Mouse (Mus musculus) NIH3T3 (cell line): ENCODE results near the gene Raet1e.
A peak's percentile ranks its signal among the peaks of the same experiment; 100 is the strongest.
"Not testable (repeated sequence)": the region's sequence is repeated elsewhere in the genome, so short reads cannot be mapped to it uniquely, and the experiment has no call there.

Experiments used
- DNase-seq: peaks from one replicate; pipeline ENCODE4 v3.0.0-alpha.2; 2012; ENCODE audit warnings: low read depth

Raet1e gene

DNA sequence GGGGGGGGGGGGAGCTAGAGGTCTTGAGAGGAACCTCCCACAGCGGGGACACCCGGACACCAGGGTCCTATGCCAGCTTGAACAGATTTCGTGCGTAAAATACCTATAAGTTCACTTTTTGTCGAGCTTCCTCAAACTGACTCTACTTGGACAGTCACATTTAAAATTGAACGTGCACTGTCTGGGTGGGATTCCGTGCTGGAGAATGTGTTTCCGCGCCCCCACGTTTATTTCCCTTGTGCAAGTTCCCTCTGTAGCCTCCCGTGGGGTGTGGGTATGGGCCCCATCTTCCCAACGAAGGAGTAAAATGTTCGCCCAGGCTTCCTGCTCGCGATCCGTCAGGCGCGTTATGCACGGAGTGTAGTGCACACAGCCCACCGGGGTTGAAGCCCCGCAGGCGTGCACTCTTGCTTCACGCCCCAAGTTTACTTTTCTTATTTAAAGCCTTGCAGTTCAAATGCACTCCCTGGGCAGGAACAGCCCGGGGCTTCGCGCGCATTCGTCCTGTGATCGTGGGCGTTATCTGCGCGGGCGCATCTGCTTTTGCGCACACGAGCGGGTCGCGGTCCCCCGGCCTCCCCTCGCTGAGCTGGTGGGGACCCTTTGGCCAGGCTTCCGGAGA lies 115.4 kb downstream of the Raet1e start:
- no peak for DNase-seq

DNA sequence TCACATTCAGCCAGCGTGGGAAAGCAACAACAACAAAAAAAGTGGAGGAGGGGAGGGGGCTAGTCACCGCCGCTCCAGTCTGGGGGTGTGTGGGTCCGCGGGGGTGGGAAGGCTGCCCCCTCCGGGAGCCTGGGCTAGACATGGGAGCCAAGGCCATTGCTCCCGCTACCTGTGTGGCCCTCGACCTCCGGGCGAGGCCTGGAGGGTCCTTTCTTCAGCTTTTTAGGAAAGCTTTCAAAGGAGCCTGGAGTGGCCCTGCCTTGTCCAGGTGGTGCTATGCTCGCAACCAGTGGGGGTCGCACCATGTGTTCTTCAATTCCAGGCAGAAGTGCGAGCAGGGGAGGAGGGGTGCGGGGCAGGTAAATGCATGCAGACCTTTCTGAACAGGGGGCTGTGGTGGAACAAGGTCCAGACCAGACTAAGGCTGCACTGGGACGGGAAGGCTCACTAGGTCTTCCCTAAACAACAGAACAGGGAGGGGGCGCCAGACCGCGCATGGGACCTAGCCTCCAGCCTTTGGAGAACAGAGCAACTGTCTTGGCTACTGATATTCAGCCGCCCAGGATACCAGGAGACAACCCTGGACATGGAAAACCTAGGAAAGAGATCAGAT lies 116.2 kb downstream of the Raet1e start:
- no peak for DNase-seq

DNA sequence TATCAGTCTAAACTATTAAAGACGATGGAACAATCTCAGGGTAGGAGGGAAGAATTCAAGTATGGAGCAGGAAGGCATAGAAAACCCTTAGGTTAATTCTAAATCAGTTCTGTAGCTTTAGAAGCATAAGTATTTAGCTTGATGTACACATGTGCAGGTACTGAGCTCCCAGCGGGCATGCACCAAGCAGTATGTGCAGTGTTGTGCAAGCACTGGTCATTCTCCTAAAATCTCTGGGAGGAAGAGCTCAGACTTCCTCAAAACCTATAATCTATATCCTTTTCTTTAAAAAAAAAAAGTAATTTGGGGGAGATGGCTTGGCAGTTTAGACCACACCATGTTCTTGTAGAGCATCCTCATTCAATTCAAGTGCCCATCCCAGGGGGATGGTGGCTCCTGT lies 120.1 kb downstream of the Raet1e start:
- DNase-seq = not testable (repeated sequence)

DNA sequence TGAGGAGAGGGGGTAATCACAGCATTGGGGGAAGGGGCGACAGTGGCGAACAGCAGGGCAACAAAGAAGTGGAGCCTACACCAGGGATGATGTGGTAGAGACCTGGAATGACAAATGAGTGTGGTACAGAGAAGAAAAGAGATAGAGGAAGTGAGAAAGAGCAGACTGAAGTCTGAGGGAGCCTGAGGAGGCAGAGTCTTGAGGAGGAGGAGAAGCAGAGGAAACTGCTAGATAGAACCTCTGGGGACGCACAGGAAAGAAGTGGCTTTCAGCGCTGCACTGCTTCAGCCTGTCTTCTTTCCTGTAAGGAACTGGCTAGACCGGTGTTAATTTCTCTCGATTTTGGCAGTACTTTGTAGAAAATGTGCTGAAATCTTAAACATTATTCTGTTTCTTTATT lies 124.4 kb downstream of the Raet1e start:
- peak; percentile 18 for DNase-seq

DNA sequence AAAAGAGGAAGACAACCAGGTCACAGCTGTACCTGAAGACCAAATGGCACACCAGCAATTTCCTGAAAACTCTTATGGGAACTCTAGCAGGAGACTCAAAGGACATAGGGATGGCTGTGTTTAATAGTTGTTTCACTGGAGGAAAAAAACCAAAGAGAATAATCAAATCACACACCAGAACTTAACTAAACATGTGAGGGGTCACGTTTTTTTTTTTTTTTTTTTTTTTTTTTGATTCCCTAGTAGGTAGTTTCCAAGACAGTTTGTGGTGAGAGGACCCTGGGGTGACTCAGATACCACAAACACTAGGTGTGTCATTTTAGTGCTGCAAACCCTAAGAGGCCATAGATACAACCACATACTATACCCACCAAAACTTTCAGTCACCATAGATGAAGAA lies 137.3 kb downstream of the Raet1e start:
- DNase-seq = no peak

DNA sequence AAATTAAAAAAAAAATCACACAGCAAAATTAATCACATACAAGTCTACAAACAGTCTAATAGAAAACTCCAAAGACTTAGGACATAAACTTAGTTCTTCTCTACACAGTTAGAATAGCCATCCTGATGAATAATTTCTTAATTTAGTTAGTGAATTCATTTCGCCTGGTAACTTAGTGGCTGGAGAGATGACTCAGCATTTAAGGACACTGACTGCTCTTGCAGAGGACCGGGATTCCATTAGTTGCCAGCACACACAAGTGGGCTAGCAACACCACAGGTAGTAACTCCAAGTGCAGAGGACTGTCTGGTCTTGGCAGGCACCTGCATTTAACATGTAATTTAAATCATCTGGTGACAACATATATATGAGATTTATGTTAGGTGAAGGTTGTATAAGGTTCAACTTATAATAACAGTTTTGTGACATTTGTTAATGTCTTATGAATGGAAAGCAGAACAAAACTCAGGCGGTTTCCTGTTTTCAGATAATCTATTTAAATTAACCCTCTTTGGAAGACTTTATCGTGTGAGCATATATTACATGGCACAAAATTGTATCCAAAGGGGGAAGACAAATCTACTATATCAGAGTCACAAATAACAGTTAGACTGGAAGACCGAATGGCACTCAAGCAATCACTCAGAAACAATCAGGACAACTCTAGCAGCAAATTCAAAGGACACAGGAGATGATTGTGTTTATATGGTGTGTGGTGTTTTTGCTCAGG lies 138.8 kb downstream of the Raet1e start:
- no peak for DNase-seq

DNA sequence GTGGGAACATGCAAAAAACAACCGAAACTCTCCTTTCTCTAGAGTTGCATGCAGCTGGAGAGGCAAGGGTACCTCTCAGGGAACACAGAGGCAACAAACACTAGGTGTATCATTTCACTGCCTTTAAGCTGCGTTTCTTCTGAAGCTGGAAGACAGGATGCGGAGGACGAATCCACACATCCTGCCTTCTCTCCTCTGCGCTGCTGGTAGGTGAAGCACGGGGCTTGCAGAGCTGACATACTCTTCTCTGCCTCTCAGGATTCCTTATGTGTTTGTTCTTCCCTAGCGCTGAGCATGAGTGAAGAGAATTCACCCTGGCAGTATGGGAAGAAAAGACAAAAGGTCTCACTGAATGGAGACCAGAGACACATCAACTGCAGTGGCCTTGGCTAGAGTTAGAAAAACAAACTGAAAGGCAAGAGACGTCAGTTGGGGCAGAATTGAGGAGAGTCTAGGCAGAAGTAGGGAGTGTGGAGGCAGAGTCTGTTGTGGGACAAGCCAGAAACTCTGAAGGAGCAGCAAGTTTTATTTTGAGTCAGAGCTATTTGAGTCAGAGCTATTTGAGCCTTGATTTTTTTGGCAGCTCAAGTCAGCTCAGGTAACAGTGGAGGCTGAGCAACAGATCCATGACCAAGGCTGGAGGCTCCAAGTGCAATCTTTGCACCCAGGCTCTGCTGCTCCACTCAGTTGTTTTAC lies 139.5 kb downstream of the Raet1e start:
- DNase-seq = no peak

DNA sequence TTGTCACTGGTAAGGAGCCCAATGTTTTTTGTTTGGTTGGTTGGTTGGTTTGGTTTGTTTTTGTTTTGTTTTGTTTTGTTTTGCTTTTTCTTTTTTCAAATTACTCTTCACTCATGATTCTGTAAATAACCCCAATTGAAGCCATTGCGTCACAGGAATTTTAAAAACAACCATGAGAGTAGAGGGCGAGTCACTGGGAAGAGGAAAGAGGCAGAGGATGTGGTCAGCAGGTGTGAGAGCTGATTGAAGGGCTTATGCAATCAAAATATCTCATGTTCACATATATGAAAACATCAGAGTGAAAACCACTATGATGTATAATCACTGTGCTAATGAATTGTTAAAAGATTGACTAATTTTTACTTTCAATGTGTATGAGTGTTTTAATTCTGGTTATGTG lies 141.0 kb downstream of the Raet1e start:
- DNase-seq = no peak

DNA sequence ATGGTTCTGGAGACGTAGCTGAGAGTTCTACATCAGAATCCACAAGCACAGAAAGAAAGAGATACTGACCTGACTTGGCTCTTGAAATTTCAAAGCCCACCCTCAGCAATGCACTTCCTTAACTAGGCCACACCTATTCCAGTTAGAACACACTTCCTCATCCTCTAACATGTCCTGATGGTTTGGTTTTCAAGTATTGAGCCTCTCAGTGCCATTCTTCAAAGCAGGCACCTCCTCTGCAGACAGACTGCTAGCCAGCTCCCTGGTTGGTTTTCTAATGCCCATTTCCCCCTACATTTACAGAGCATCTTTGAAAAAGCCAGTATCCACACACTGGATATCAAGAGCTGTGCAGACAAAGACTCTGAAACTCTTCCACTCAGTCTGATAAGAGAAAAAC lies 143.3 kb downstream of the Raet1e start:
- DNase-seq = no peak

DNA sequence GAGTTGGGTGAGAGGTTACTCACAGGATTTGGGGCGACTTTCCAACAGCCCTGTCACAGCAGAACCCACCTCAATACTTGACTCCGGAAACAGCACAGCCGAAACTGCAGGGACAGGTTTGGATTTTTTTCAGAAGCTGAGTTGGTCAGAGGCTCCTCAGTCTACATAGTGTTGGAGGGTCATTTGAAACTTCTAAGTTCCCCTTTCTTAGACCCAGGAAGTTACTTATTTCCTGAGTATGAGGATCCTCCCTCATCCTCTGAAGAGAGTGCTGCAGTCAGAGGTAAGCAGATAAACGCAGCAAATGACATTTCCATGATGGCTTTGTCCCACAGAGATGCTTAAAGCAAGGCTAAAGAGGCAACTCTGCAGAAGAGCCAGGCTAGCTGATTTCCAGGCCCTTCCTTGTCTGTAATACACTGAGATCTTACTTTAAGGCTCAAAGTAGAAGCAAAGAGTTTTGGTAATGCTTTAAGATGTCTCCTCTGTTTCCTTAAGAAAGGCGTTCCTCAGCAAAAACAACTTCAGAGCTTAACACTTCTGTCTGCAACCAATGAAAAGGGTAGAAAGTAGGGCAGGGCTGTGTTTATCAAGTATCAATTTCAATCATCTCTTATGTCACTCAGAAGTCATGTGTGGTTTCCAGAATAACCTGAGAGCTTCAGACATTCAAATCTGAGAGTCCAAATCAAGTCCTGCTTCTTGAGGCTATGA lies 144.1 kb downstream of the Raet1e start:
- DNase-seq = no peak

DNA sequence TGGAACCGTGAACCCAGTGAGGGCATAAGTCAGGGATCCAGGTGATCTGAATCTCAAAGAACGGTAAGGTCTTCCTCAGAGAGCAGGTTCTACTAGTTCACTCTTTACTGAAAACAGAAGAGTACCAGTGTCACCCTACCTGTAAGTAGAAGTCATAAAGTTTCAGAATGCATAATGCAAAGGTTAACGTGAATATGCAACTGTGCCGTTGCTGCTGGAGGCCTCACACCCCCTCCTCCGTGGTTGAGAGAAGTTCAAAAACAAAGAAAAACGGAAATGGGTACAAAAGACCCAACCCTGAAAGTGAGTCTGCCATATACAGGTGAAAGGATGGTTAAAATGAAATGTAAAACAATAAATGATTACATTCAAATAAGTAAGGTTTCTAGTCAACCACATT lies 145.4 kb downstream of the Raet1e start:
- DNase-seq = no peak

DNA sequence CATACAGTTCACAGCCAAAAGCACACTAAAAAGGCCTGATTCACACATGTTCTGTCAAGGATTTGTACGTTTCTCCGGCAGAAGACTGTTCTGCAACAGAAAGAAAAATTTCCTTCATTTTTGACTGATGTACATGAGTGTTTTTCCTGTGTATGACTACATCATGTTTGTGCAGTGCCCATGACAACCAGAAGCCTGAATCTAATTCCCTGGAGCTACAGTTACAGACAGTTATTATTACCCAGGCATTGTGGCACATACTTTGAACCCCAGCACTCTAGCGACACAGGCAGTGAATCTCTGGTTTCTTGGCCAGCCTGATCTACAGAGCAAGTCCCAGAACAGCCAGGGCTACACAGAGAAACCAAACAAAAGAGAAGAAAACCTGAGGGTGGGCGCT lies 147.4 kb downstream of the Raet1e start:
- peak; percentile 64 for DNase-seq

DNA sequence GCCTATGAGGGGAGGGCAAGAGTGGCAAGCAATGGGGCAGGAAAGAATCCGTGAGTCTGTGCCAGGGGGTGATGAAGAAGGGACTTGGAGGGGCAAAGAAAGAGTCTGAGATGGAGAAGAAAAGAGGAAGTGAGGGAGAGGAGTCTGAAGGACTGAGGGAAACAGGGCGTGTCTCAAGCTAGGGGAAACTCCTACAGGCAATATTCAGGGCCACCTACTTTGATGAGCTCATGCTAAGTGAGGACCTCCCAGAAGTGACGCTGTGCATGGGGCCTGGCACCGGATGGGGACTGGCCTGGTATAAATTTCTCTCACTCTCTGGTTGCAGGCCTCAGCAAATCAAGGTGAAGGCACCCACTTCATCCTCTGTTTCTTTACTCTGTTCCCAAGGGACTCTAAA lies 148.1 kb downstream of the Raet1e start:
- peak; percentile 94 for DNase-seq

DNA sequence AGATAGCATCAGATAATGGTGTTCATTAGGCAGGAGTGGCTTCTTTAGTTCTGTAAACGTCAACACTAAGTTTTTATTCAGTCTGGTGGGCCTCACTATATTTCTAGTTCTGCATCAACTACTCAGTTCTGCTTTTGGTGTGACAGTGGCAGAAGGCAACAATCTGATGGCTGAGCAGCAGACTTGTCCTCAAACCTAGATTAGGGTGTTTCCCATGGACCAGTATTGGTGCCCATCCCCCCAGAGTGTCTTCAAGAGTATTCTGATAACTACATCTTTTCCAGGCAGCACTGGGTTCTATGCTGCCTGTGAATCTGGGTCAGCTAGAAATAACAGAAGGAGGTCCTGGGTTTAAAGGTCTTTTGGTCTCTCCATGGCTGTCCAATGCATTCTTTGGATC lies 149.9 kb downstream of the Raet1e start:
- no peak for DNase-seq

DNA sequence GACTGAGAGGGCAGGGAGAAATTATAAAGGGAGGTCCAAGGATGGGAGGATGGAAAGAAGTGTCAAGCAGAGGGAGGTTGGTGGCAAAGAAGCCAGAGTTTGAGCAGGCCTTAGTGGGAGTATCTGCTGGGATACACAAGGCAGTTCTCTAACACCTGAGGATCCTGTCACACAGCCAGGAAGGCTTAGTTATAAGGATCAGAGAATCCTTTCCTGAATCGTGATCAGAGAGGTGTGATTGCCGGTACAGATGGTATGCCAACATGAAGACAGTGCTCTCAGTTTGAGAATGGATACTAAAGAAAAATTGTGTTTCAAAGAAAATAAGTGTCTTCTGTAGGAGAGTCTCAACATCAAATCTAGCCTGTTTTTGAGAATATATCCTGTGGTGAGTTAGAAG lies 164.5 kb downstream of the Raet1e start:
- no peak for DNase-seq

DNA sequence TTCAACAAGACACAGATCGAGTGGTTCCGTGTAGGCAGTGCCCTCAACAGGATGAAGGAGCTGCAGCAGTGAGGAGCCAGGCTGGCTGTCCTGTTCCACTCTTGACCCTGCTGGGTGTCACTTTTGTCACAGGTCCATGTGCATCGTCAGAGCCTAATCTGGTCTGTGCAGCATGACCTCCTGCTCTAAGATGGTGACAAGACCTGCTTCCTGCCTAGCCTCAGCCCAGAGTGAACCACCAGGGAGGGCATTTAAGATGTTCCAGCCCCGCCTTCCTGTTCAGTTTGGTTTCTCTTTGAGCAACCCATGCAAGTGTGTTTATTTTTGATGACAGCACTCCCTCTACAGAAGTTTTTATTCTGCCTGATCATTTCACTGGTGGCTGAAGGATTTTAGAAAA lies 187.4 kb downstream of the Raet1e start:
- DNase-seq = not testable (repeated sequence)

DNA sequence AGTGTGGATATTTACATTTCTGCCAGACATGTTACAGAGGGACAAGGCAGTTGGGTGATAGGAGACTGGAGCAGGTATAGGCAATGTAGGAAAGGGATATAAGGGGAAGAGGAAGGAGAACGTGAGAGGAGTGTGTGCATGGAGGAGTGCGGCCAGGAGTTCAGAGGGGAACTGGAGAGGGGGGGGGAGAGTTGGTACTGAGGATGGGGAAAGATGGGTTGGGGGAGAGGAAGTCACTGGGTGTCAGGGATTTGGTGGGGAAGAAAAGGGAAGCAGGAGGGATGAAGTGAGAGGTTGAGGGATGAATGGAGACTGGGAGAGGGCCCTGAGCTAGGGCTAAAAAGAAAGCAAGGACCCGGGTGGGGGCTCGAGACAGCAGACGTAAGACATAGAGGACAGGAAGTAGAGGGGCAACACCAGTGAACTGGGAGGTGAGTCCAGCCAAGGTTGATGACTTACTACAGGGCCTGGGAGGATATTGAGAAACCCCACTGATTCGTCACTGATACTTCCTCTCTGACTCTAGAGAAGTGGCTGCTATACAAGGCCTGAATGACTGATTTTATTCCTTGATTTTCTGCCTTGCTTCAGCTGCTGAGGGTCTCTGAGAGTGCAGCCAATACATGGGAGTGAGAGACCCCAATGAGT lies 195.3 kb downstream of the Raet1e start:
- DNase-seq = not testable (repeated sequence)

DNA sequence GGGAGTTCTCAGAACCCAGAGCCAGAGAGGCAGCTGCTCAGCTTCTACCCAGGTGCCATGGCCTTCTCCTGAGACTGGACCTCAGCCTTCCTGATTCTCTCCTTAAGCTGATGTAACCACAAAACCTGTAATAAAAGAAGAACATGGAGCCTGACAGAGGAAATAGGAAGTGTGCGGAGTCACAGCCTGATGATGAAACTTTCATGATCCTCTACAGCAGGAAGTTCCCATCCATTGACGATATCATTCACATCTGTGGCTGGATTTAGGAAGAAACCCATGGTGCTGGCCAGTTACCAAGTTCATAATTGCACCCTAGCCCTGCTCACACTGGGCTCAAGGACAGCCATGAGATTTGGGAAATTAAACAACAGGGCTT lies 195.8 kb downstream of the Raet1e start:
- not testable (repeated sequence) for DNase-seq

DNA sequence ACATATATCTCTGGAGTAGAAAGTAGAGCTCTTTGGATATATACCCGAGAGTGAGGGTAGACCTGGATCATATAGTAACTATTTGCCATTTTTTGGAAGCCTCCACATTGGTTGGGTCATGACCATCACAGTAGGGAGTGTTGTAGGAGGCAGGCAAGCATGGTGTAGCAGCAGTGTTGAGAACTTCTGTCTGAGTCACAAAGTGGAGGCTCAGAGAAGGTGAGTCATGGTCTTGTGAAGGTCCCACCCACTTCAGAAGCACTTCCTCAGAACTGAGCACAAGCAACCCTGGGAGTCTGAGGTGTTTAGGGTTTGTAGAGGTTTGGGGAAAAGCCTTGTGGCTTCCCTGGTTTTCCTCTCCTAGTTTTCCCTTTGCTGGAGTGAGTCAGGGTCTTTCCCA lies 199.0 kb downstream of the Raet1e start:
- DNase-seq = not testable (repeated sequence)

DNA sequence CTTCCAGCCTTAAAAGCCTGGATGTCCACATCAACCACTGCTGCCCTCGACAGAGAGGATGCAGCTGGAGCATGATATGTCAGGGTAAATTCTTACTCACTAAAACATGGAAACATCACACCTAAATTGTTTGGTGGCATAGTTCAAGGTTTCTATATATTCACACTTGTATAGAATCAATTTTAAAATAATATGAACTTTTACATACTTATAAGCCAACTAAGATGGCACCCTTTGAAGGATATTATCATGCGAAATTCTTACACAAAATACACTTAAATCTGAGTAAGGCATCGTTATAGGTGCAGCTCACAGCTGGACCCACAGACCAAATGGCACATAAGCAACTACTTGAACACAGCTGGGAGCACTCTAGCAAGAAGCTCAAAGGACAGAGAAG lies 201.9 kb downstream of the Raet1e start, which contains the start of gene Raet1d:
Gene Raet1d, plus strand, starts transcription at position 301 of the 400 bp plus-strand sequence.
- DNase-seq = not testable (repeated sequence)

DNA sequence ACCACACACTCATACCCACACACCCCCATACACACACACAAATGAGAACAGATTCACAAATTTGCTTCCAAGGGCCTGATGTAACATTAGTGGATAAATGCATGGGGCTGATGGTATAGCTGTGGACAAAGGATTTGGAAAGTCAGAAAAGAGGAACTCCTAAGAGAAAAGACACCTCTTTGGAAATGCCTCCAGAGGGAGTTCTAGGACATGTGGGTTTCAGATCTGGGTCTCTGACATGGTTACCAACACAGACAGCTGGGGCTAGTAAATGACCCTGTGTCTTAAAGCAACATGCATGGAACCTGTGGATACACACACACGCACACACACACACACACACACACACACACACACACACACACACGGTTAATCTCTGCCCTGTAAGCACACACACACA lies 202.6 kb downstream of the Raet1e start:
- not testable (repeated sequence) for DNase-seq
